Comparison of ENCODE assay signal across 9 mouse cellular contexts in genomic region chr11:83927097-83927496, GRCm38 (mm10). TPM values are rescaled to one million over a fixed set of nuclear protein-coding genes. Genes with fewer than 3 reads are reported as not detected.
DNase-seq lines count a peak whose midpoint lies in the region; ATAC-seq and TF ChIP-seq lines count a peak whose summit lies in the region.
"Had no signal": no experiment of that assay in that cellular context is flagged by ENCODE, and none has a peak within 500 bp of the region (broad histone marks: within the 10 kb centered on the region; RNA-seq: fewer than 3 reads in every experiment).

No protein-coding gene starts in this region.

- TF ChIP-seq CTCF in heart, postnatal 0 days (IDR thresholded peaks at IDR 0.05; ENCODE audit: low read depth): peak; percentile 46

- WGBS in heart, postnatal 0 days: 61% methylated on average over 3 of the region's 3 CpGs
- WGBS in forebrain, embryonic 13.5 days: 62% methylated on average over 3 of the region's 3 CpGs

- H3K27ac ChIP-seq in heart, postnatal 0 days (ENCODE audit: low read depth): no peak overlapping the region
- H3K27ac ChIP-seq in forebrain, embryonic 13.5 days: no peak overlapping the region
- H3K27ac ChIP-seq: midbrain, embryonic 13.5 days had no signal

- H3K36me3 ChIP-seq in heart, postnatal 0 days (replicated peaks; ENCODE audit: control insufficient read depth, insufficient read depth, low read length): no peaks in the 10 kb centered on the region
- no peaks in the 10 kb centered on the region for H3K36me3 ChIP-seq in forebrain, embryonic 13.5 days (ENCODE audit: poor library complexity, severe bottlenecking)
- H3K36me3 ChIP-seq: midbrain, embryonic 13.5 days had no signal

- no peak overlapping the region for H3K9ac ChIP-seq in heart, postnatal 0 days (replicated peaks; ENCODE audit: low read depth, low read length)
- no peak overlapping the region for H3K9ac ChIP-seq in forebrain, embryonic 13.5 days
- H3K9ac ChIP-seq: midbrain, embryonic 13.5 days had no signal

- H3K4me1 ChIP-seq in heart, postnatal 0 days (ENCODE audit: control insufficient read depth, insufficient read depth): no peaks in the 10 kb centered on the region
- H3K4me1 ChIP-seq in forebrain, embryonic 13.5 days: no peaks in the 10 kb centered on the region
- H3K4me1 ChIP-seq: midbrain, embryonic 13.5 days had no signal

- H3K27me3 ChIP-seq in heart, postnatal 0 days (ENCODE audit: control insufficient read depth, insufficient read depth, low read length): no peaks in the 10 kb centered on the region
- H3K27me3 ChIP-seq in forebrain, embryonic 13.5 days: no peaks in the 10 kb centered on the region
- H3K27me3 ChIP-seq: midbrain, embryonic 13.5 days had no signal

- no peaks in the 10 kb centered on the region for H3K9me3 ChIP-seq in heart, postnatal 0 days (replicated peaks; ENCODE audit: control insufficient read depth, low read length)
- no peaks in the 10 kb centered on the region for H3K9me3 ChIP-seq in forebrain, embryonic 13.5 days (replicated peaks)
- H3K9me3 ChIP-seq: midbrain, embryonic 13.5 days had no signal

- H3K4me2 ChIP-seq in heart, postnatal 0 days (ENCODE audit: low read depth, low read length): no peak overlapping the region
- no peak overlapping the region for H3K4me2 ChIP-seq in forebrain, embryonic 13.5 days
- H3K4me2 ChIP-seq: midbrain, embryonic 13.5 days had no signal

- no peak for ATAC-seq in heart, postnatal 0 days (ENCODE audit: insufficient read depth, low read depth)
- peak; percentile 58; the same call in 1 of the 2 replicates for ATAC-seq in erythroblast, adult 5-6 weeks (replicated peaks; ENCODE audit: low FRiP score, poor library complexity, severe bottlenecking)
- no peak for ATAC-seq in forebrain, embryonic 13.5 days
- ATAC-seq: midbrain, embryonic 13.5 days had no signal

- TF ChIP-seq EP300 in heart, postnatal 0 days (IDR thresholded peaks at IDR 0.05; ENCODE audit: low read depth): no peak

- DNase-seq in heart, postnatal 0 days (ENCODE audit: low spot score): no peak
- DNase-seq in heart, adult 11 months: no peak
- peak; percentile 25 for DNase-seq in thymus, postnatal 0 days (ENCODE audit: low spot score)
- DNase-seq in thymus, adult 18-20 months: no peak
- no peak for DNase-seq in right cerebral cortex, postnatal 10 days (ENCODE audit: low spot score in 2 of 2)
- no peak for DNase-seq in cerebellum, adult 9-10 months

- no peak overlapping the region for H3K4me3 ChIP-seq in heart, postnatal 0 days (ENCODE audit: low read depth, low read length)
- no peak overlapping the region for H3K4me3 ChIP-seq in forebrain, embryonic 13.5 days
- H3K4me3 ChIP-seq: midbrain, embryonic 13.5 days had no signal

RNA-seq across cellular contexts. Expression of gene Ddx52, which starts 14.8 kb away (rescaled TPM):
- total RNA-seq in heart, postnatal 0 days (2014; rRNA removed; ENCODE audit: low replicate concordance): 9.4 and 17.1 TPM in 2 replicates
- 13.9 and 14.9 TPM in 2 replicates for polyA plus RNA-seq in heart, postnatal 0 days (2015; fragmentation: Nextera tagmentation; extraction: Ambion mirVana)
- 51.0 and 51.2 TPM in 2 replicates for polyA plus RNA-seq in thymus, postnatal 0 days (2015; fragmentation: Nextera tagmentation; extraction: Ambion mirVana)
- 9.6 and 13.8 TPM in 2 replicates for total RNA-seq in erythroblast, adult 5-6 weeks (2015; ENCODE audit: low replicate concordance)
- 17.6 and 19.3 TPM in 2 replicates for total RNA-seq in erythroblast, adult 5-6 weeks (2017; ENCODE audit: low replicate concordance)
- polyA plus RNA-seq in forebrain, embryonic 13.5 days (2015; fragmentation: Nextera tagmentation; extraction: Ambion mirVana): 37.4 and 41.9 TPM in 2 replicates

RNA-seq across cellular contexts. Expression of gene Synrg, which starts 37.1 kb away (rescaled TPM):
- total RNA-seq in heart, postnatal 0 days (2014; rRNA removed; ENCODE audit: low replicate concordance): 8.9 and 13.3 TPM in 2 replicates
- polyA plus RNA-seq in heart, postnatal 0 days (2015; fragmentation: Nextera tagmentation; extraction: Ambion mirVana): 5.0 and 5.6 TPM in 2 replicates
- 16.7 and 17.6 TPM in 2 replicates for polyA plus RNA-seq in thymus, postnatal 0 days (2015; fragmentation: Nextera tagmentation; extraction: Ambion mirVana)
- 10.0 and 11.0 TPM in 2 replicates for total RNA-seq in erythroblast, adult 5-6 weeks (2015; ENCODE audit: low replicate concordance)
- 6.1 and 8.9 TPM in 2 replicates for total RNA-seq in erythroblast, adult 5-6 weeks (2017; ENCODE audit: low replicate concordance)
- 28.2 and 28.6 TPM in 2 replicates for polyA plus RNA-seq in forebrain, embryonic 13.5 days (2015; fragmentation: Nextera tagmentation; extraction: Ambion mirVana)
